ENCODE assay signal across 19 mouse cellular contexts in genomic region chr9:34974326-34974725, GRCm38 (mm10).
DNase-seq lines count a peak whose midpoint lies in the region; ATAC-seq and TF ChIP-seq lines count a peak whose summit lies in the region.
"Had no signal": no experiment of that assay in that cellular context is flagged by ENCODE, and none has a peak within 500 bp of the region (broad histone marks: within the 10 kb centered on the region; RNA-seq: fewer than 3 reads in every experiment).

No protein-coding gene starts in this region.

- WGBS in cerebellum, adult 2 months: 100% methylated on average over 1 of the region's 1 CpGs

- ATAC-seq in cerebellum, adult (ENCODE audit: insufficient number of reproducible peaks, low FRiP score, low TSS enrichment): no peak
- ATAC-seq: CD4-positive, CD25-positive, alpha-beta regulatory T cell, adult 4 months; forebrain, embryonic 14.5 days; forebrain, embryonic 16.5 days had no signal

- DNase-seq in cerebellum, adult 2 months: no peak
- DNase-seq in ES-CJ7 (ENCODE audit: low read depth, low spot score) (peak; percentile 60), ZHBTc4 (ENCODE audit: low read depth, low spot score) (peak; percentile 64)
- DNase-seq in spleen, postnatal 4 days (ENCODE audit: low spot score in 2 of 2): no peak
- DNase-seq: adrenal gland, adult 2 months; adrenal gland, postnatal 10 days; adrenal gland, postnatal 25 days; B cell, adult 2 months; cerebellum, adult 11-12 months; cerebellum, adult 9-11 months; cerebellum, postnatal 14 days; cerebellum, postnatal 36 days; embryo, embryonic 11 days had no signal

- no peaks in the 10 kb centered on the region for H3K27me3 ChIP-seq in cerebellum, adult 2 months (ENCODE audit: control insufficient read depth, insufficient read depth, low read length)
- H3K27me3 ChIP-seq: embryonic facial prominence, embryonic 13.5 days; embryonic facial prominence, embryonic 15.5 days had no signal

- TF ChIP-seq CTCF in cerebellum, adult 2 months (IDR thresholded peaks at IDR 0.05; ENCODE audit: borderline replicate concordance, insufficient read depth, low read depth, low read length): no peak

- peak overlapping the region; percentile 15; the same call in 1 of the 2 replicates for H3K27ac ChIP-seq in cerebellum, adult 2 months (ENCODE audit: insufficient read depth, low read length)
- H3K27ac ChIP-seq: embryonic facial prominence, embryonic 13.5 days; embryonic facial prominence, embryonic 15.5 days had no signal

- no peak for TF ChIP-seq POLR2A in cerebellum, adult 2 months (IDR thresholded peaks at IDR 0.05; ENCODE audit: borderline replicate concordance, insufficient read depth, low read length)

- H3K4me1 ChIP-seq in cerebellum, adult 2 months (ENCODE audit: control insufficient read depth, insufficient read depth, low read length): peaks cover 57% of the 10 kb centered on the region
- H3K4me1 ChIP-seq: embryonic facial prominence, embryonic 15.5 days had no signal

- H3K4me3 ChIP-seq in cerebellum, adult 2 months (replicated peaks; ENCODE audit: insufficient read depth, low read depth, low read length): no peak overlapping the region
- H3K4me3 ChIP-seq: embryonic facial prominence, embryonic 13.5 days; embryonic facial prominence, embryonic 15.5 days had no signal

Comparison
In these comparisons a context has a peak if more than half of its experiments do, and no peak if none do; other contexts are left out.
1. DNase-seq: peak in ES-CJ7 (single experiment) and ZHBTc4 (single experiment); none in cerebellum, adult 2 months (0 of 2) and spleen, postnatal 4 days (0 of 2).